Mouse (Mus musculus) R1 (cell line): Measurements from ENCODE around the gene Gm20908.
"Not testable (repeated sequence)": the region's sequence is repeated elsewhere in the genome, so short reads cannot be mapped to it uniquely, and the experiment has no call there.

Experiments
- DNase-seq: peaks from one replicate; pipeline ENCODE4 v3.0.0-alpha.2; 2018; ENCODE audit warnings: low read depth, low spot score

Gm20908 gene

GRCm38 (mm10) chrY:64472966-64473365 is at the start of gene Gm20908:
Gm20908 (plus strand) TSS chrY:64473266.
- DNase-seq, result not testable (repeated sequence)
